ENCODE assay signal across 1 mouse cellular context in the genomic region with DNA sequence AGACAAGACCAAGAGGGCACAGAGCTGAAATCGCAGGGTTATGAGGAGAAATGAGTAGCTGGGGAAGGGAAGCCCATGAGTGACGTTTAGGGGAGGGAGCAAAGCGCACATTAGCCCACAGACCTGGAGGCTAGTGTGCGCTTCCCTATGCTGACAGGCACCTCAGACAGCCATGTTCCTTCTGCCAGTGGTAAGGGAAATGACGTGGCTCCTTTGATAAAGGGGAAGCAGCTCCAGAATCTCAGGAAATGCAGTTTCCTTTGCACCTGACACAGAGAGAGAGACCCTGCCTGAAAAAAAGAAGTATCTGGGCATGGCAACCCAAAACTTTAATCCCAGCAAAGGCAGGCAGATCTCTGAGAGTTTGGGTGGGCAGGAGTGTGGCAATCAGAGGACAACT.
TF ChIP-seq lines count a peak whose summit lies in the region.

No protein-coding gene starts in this region.

TF ChIP-seq in MEL, 35 proteins besides CTCF, POLR2A, EP300 and RAD21 (continued from another document):
- TF ChIP-seq MAX (IDR thresholded peaks at IDR 0.05; ENCODE audit: low read length) (0 out of 2 replicates have a peak, but pooled peaks have one; percentile 34), MXI1 (IDR thresholded peaks at IDR 0.05; ENCODE audit: low read depth, low read length) (no peak), ZNF384 (IDR thresholded peaks at IDR 0.05; ENCODE audit: low read depth, low read length) (no peak), JUND (IDR thresholded peaks at IDR 0.05; ENCODE audit: low read depth, low read length) (no peak), MYC (IDR thresholded peaks at IDR 0.05; ENCODE audit: low read depth, low read length) (no peak)
